Mouse (Mus musculus) frontal cortex, postnatal 25 days (tissue): ENCODE measurements at regions not wholly inside any gene's neighbourhood (a gene's known extent, or its start where the extent isn't known, plus 50 kb on each side); places are given as distances from the start of the nearest gene placed in this dataset.

Source experiments
- DNase-seq, 2 experiments: peaks; one replicate each; pipeline ENCODE4 v3.0.0; 2022; ENCODE audit warnings: low spot score in 2 of 2

DNA sequence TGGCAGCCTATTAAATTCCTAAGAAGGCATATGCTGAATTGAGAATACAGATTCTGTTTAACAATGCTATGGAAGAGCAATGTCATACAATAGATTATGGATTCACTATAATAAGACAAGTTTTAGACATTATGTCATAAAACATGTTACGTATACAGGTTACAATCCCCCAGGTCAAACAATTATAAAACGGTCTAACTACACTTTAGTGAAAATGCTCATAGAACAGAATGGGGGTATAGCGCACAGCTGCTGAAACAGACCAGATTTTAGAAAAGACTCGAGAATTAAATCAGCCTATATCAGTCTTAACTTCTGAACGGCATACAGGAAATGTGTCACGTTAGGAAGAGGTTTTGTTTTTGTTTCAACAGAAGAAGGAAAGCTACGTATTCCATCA is 660.5 kb upstream of the Sel1l start:
- no peak for DNase-seq

DNA sequence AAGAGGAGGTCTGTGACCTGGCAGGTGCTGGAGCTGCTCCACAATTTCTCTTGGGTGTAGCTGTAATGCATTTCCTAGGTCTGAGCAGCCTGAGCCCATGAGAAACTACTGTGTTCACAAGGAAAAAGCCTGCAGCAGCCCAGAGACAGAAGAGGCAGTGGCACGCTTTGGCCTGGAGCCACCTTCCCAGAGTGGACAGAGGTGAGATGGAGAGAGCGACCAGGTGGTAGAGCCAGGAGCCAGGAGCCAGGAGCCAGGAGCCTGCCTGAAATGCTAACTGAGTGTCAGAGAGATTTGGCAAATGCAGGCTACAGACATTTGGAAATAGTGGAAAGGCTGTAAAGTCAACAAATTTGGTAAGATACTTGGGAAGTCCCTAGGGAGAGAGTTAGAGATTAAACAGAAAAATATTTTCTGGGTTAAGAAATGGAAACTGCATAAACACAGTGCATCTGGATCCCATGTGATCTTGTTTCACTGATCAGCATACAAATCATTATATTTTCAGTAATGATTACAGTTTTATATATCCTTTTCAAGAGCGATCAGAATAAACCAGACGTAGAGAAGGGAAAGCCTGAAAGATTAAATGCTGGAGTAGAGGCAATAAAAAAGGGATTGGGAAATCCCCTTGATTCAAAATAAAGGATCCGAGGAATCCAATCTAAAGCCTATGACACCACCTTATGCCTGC is 660.0 kb upstream of the Sel1l start:
- DNase-seq = no peak

GRCm38 (mm10) chr12:92483984-92484383 is 635.0 kb upstream of the Sel1l start:
- DNase-seq = no peak

DNA sequence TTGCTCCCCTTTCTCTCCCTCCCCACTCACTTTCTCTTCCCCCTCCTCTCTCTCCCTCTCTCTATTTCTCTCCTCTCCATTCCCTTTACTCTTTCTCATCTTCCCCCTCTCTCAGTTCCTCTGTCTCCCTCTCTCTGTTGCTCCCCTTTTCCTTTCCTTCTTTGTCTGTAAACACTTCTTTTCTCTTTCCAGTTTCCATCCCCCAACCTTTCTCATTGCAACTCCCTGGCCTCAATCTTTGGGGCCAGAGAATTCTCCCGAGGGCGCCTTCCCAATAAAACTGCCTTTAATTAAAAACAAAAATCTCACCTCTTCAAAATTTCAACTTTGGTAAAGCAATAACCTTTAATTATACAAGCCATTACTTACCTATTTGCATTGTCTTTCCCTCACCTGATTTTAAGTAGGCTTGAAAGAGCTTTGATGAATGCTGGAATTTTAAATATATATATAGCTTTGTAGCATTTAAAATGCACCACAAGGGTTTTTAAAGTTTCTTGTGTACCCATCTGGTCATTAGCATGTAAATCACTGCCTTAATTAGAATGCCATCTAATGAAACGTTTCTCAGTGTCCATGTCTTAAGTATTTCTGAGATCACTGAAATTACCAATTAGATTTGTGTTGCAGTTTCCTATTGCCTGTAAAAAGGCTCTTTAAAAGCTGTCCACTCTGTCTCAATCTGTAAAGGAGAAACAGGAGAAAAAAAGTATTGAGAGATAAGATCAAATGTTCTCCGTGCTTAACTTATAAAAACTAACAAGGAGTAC is 625.5 kb upstream of the Sel1l start:
- no peak for DNase-seq

GRCm38 (mm10) chr12:92451110-92451818 is 602.3 kb upstream of the Sel1l start:
- DNase-seq = no peak

DNA sequence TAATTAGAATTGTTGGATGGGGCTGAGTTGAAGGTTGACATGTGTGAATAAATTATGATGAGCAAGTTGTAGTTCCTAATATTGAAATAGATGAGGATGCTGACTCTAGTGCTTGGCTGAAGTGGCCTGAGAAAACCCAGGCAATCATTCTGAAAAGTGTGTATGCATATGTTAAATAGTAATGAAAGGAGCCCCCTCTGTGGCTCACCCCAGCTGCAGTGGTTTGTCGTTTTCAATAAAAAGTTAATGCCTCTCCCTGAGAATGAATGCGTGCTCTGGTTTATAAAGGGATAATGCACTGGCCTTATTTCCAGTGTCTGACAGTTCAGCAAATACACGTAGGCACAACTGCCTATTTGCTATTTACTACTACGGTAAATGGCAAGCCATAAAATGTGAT is 569.5 kb upstream of the Sel1l start:
- DNase-seq = no peak

GRCm38 (mm10) chr12:92405506-92405905 is 556.5 kb upstream of the Sel1l start:
- no peak for DNase-seq

DNA sequence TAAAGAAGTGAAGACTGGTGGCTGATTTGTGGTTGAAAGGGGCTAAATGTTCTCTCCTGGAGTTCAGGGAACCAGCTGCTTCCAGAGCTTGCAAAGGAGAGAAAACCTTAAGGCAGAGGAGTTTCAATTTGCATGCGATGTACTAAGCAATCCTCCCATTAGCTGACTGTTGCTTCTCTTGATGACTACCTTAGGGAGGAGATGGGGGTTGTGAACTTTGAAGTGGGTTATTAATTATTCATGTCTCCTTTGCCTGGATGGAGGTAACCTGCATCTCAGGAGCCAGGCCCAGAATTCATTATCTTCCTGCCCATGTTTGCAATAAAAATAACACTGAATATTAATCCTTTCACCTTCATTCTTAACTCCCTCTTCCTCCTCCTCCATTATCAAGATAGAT is 552.0 kb upstream of the Sel1l start:
- DNase-seq = no peak

GRCm38 (mm10) chr12:92386195-92386594 is 537.2 kb upstream of the Sel1l start:
- DNase-seq = no peak

DNA sequence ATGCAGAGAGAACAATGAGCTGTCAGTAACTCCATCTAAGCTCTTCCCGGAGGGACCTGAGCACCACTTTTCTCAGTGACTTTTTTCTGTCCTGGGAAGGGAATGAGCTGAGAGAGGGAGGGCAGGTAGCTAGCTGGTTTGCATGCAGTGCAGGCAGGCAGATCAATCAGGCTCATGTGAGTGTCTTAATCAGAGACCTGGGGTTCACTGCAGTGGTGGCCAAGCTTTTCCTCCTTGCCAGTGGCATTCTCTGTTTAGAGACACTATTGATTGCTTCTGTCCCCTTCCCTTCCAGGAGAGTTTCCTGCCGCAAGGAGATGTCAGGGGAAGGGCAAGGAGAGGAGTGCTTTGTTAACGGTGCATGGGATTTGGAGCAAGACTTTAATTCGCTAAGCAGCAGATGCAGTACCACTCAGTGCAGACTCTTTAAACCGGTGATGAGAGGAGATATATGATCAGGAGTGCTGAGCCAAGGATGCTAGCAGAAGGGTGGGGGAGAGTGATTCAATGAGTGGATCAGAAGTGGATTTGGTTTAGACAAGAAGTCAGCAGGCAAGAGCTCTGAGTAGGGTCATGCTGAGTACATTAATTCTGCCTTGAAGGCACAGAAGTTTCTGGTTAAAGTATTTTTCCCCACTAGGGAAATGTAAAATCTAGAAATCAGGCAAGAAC is 535.4 kb upstream of the Sel1l start:
- no peak for DNase-seq

- DNase-seq = no peak
These were observed 530.2 kb upstream of the Sel1l start for GRCm38 (mm10) chr12:92379130-92379529.

- no peak for DNase-seq
These were observed 517.0 kb upstream of the Sel1l start for GRCm38 (mm10) chr12:92365926-92366325.

DNA sequence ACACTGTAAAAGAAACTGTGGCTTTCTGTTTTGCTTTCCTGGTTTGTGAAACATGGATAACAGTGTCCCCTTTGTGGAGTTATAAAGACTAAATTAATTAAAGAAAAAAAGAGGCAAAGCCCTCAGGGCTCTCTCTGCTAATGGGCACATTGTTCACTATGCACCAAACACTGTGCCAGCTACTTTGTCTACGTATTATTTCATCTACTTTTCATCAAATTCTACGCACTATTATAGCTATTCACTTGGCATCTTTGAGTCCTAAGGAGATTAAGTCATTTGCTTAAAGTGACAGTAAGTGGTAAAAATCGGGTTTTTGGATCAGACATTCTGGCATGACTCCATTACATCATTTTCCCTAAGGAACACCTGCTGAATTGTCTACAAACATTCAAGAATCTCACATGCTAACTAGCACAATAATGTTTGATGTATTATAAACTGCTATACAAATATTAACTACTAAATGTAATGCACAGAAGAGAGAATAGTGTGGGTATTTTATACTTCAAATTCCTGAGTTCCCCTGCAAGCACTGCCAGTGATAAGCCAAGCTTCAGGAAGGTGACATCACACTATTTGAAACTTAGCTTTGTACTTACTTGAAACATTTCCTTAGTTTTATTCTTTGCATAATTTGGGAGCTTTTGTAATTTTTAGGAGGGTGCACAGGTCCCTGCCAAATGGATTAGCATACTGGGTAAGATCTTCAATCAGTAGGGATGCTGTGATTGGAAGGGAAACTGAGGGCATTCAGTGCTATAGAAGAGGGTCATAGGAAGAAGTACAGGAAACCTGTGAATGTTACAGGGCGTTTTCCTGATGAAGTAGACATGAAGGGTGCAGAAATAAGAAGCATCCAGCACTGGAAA is 504.7 kb upstream of the Sel1l start:
- DNase-seq = no peak

DNA sequence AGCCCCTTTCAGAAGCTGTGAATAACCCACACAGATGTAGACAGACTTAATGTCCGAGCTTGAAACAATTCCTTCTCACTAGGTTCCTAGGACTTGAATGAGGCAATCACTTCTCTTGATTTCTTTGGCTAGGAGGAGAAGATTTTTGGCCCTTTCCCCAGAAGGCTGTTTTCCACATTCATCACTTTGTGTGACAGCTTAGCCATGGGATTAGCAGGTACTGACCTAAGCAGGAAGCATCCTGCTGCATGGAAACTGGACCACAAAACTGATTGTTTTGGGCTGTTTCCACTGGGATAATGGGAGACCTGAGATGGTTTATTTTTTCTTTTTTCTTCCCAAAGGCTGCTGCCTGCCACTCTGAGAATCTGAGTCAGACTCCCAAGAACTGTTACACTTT is 469.3 kb upstream of the Sel1l start:
- DNase-seq = no peak

DNA sequence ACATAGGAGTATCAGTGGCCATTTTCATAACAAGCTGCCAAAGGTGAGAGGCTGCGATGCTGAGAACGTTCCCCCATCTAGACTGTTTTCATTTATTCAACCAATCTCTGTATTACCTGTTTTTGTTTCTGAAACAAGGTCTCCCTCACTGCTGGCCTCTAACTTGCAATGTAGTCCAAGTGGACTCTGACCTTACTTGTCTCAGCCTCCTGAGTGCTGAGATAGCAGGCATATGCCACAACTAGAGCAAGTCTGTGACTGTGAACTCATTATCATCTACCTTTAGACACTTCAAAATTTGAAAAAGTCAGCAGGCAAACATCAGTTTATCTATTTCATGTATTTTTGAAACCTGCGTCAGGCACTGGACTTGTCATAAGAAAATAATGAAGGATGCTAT is 468.7 kb upstream of the Sel1l start:
- no peak for DNase-seq

GRCm38 (mm10) chr12:92316285-92316684 is 467.3 kb upstream of the Sel1l start:
- no peak for DNase-seq

- DNase-seq = no peak
These were observed 466.9 kb upstream of the Sel1l start for GRCm38 (mm10) chr12:92315820-92316219.

DNA sequence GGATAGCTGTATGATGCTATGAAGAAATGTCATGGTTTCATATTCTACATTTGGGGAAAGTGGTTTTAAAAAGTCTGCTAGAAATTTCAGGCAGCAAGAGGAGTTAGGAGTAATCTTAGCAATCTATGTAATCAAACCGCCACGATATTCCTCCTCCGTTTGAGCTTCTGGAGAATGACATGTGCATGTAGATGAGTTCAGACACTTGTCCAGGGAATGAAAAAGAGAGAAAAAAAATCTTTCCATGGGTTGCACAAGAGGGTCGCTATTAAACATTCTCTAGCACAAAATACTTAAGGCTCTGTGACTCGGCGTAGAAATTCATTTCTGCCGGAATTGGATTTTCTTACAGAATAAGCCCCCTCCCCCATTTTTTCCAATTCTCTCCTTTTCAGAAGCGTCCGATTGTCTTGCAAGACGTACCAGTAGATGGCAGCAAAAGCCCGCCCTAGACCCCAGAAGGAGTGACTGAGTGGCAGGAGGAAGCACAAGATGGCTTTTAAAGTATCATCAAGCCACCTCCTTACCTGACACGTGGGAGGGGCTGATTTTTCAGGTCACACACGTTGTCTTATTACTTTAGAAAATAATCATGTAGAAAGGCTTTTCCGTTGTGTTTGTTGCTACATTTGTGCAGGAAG is 454.1 kb upstream of the Sel1l start:
- peak; percentile 50 to 72 for DNase-seq

DNA sequence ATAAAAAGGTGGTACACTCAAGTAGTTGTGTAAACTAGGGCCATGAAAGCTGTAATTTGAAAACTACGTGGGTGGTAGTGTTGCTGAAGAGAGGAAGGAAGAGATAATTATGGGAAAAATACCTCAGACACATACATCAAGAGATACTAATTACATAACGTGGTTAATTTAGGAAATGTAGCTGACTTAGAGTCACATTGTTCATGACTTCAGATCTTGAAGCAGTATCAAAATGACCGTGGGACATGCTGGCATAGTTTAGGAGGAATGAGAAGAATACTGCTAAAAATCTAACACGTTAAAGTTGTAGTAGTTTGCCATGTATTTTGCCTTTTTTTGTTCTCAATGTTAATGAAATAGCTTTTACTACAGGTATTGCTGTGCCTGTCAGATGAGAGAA is 445.9 kb upstream of the Sel1l start:
- DNase-seq = no peak

DNA sequence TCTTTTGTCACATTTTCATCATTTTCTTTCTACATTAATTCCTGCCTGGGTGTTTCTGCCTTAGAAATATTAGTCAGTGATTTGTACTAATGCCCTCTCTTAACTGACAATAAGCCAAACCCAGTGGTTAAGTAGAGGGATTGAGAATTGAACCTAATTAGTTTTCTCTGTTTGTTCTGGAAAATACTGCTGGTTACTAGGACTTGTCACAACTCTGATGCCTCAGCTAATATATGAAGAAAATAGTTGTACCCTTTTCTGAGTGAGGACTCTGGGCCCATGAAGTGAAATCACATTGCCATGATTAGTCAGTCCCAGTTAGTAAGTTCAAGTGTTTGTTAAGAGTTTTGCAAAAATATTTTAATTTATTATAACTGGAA is 444.4 kb upstream of the Sel1l start:
- DNase-seq = no peak
